Mouse (Mus musculus): ENCODE measurements around the gene Susd4.

DNA sequence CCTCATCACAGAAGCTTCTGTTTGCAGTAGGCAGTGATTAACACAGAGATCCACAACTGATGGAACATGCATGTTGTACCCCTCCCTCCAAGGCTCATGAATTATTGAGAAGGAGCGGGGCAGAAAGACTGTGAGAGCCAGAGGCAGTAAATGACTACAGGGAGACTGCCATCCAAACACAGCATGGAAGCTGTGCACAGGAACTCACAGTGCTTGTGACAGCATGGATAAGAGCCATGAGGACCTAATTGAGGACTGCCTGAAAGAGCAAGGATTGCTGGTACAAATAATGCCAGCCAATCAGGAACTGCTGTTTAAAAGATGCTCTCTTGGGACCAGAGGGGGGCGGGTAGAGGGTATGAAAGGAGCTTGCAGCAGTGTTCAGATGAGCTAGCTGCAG is 178.3 kb downstream of the Susd4 start:
- TF ChIP-seq POLR2A (IDR thresholded peaks at IDR 0.05; ENCODE audit: control insufficient read depth, low read depth, low read length) (no peak), CTCF (IDR thresholded peaks at IDR 0.05; ENCODE audit: control insufficient read depth, insufficient read depth, insufficient replicate concordance, low read depth, low read length) (no peak)

Measured in testis, adult 2 months (tissue).